Mouse (Mus musculus): Measurements from ENCODE around the gene Gtpbp3. TPM values are rescaled to one million over a fixed set of nuclear protein-coding genes. Genes with fewer than 3 reads are reported as not detected.
A peak's percentile ranks its signal among the peaks of the same experiment; 100 is the strongest.
"Not testable (repeated sequence)": the region's sequence is repeated elsewhere in the genome, so short reads cannot be mapped to it uniquely, and the experiment has no call there.

The Gtpbp3 gene
- polyA plus RNA-seq, 1 experiment from 2014 or later = 5.2 TPM

- Histone ChIP-seq H3K27ac (replicated peaks; ENCODE audit: low read depth, low read length) (no peak overlapping the region), H3K36me3 (ENCODE audit: control insufficient read depth, insufficient read depth, low read length) (no peaks in the 10 kb centered on the region), H3K4me1 (ENCODE audit: control insufficient read depth, insufficient read depth, low read length) (no peaks in the 10 kb centered on the region), H3K4me3 (replicated peaks; ENCODE audit: low read depth, low read length) (no peak overlapping the region), H3K9ac (replicated peaks; ENCODE audit: low read length) (no peak overlapping the region), H3K4me2 (ENCODE audit: low read length) (no peak overlapping the region), H3K9me3 (ENCODE audit: control insufficient read depth, low read length) (no peaks in the 10 kb centered on the region), H3K27me3 (ENCODE audit: control insufficient read depth, insufficient read depth, low read length) (no peaks in the 10 kb centered on the region; the same call in 1 of the 2 replicates)
- DNase-seq (no peak), ATAC-seq (ENCODE audit: low FRiP score, low TSS enrichment) (no peak)
- WGBS = 69% methylated on average over 5 of the region's 5 CpGs
These were observed 27.1 kb downstream of the Gtpbp3 start for GRCm38 (mm10) chr8:71515043-71515442.

DNA sequence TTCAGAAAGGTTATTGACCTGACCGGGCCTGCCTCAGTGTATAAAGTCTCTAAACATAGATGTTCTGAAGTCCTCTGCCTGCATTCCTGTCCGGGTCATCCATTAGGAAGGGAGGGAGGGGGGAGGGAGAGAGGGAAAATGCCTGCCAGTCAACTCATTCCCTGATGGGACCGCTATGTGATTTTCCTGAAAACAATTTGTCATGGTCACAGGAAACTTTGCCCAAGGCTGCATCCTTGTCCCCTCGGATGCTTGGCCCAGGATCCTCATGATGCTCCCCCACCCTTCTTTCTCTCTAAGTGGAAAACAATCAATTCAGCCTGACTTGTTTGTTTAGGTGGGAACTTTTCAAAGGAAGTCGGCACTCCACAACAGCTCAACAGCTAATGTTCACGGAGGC is 28.9 kb downstream of the Gtpbp3 start:
- Histone ChIP-seq H3K36me3 (ENCODE audit: control insufficient read depth, insufficient read depth, low read length) (no peaks in the 10 kb centered on the region), H3K4me3 (replicated peaks; ENCODE audit: low read depth, low read length) (no peak overlapping the region), H3K4me1 (ENCODE audit: control insufficient read depth, insufficient read depth, low read length) (no peaks in the 10 kb centered on the region), H3K4me2 (ENCODE audit: low read length) (no peak overlapping the region), H3K9me3 (ENCODE audit: control insufficient read depth, low read length) (no peaks in the 10 kb centered on the region), H3K27me3 (ENCODE audit: control insufficient read depth, insufficient read depth, low read length) (no peaks in the 10 kb centered on the region), H3K9ac (replicated peaks; ENCODE audit: low read length) (no peak overlapping the region; the same call in 1 of the 2 replicates), H3K27ac (replicated peaks; ENCODE audit: low read depth, low read length) (no peak overlapping the region)
- WGBS = 23% methylated on average over 6 of the region's 6 CpGs
- no peak for ATAC-seq (ENCODE audit: low FRiP score, low TSS enrichment)
- DNase-seq = no peak

GRCm38 (mm10) chr8:71519037-71519825 is 31.3 kb downstream of the Gtpbp3 start:
- not testable (repeated sequence) for H3K4me3 ChIP-seq (replicated peaks; ENCODE audit: low read depth, low read length); H3K4me1 ChIP-seq (ENCODE audit: control insufficient read depth, insufficient read depth, low read length); H3K9me3 ChIP-seq (ENCODE audit: control insufficient read depth, low read length); H3K9ac ChIP-seq (replicated peaks; ENCODE audit: low read length); H3K36me3 ChIP-seq (ENCODE audit: control insufficient read depth, insufficient read depth, low read length); H3K27ac ChIP-seq (replicated peaks; ENCODE audit: low read depth, low read length); H3K4me2 ChIP-seq (ENCODE audit: low read length); H3K27me3 ChIP-seq (ENCODE audit: control insufficient read depth, insufficient read depth, low read length); ATAC-seq (ENCODE audit: low FRiP score, low TSS enrichment)
- 47% methylated on average over 9 of the region's 10 CpGs for WGBS
- DNase-seq = peak; percentile 80

GRCm38 (mm10) chr8:71521634-71522033 is 33.7 kb downstream of the Gtpbp3 start:
- 3% methylated on average over 17 of the region's 17 CpGs for WGBS
- Histone ChIP-seq H3K27ac (replicated peaks; ENCODE audit: low read depth, low read length) (no peak overlapping the region), H3K36me3 (ENCODE audit: control insufficient read depth, insufficient read depth, low read length) (no peaks in the 10 kb centered on the region), H3K27me3 (ENCODE audit: control insufficient read depth, insufficient read depth, low read length) (peaks cover 20% of the 10 kb centered on the region), H3K9me3 (ENCODE audit: control insufficient read depth, low read length) (no peaks in the 10 kb centered on the region), H3K4me2 (ENCODE audit: low read length) (no peak overlapping the region), H3K4me3 (replicated peaks; ENCODE audit: low read depth, low read length) (no peak overlapping the region), H3K9ac (replicated peaks; ENCODE audit: low read length) (no peak overlapping the region), H3K4me1 (ENCODE audit: control insufficient read depth, insufficient read depth, low read length) (no peaks in the 10 kb centered on the region)
- ATAC-seq (ENCODE audit: low FRiP score, low TSS enrichment) (peak; percentile 75), DNase-seq (peak; percentile 93)

DNA sequence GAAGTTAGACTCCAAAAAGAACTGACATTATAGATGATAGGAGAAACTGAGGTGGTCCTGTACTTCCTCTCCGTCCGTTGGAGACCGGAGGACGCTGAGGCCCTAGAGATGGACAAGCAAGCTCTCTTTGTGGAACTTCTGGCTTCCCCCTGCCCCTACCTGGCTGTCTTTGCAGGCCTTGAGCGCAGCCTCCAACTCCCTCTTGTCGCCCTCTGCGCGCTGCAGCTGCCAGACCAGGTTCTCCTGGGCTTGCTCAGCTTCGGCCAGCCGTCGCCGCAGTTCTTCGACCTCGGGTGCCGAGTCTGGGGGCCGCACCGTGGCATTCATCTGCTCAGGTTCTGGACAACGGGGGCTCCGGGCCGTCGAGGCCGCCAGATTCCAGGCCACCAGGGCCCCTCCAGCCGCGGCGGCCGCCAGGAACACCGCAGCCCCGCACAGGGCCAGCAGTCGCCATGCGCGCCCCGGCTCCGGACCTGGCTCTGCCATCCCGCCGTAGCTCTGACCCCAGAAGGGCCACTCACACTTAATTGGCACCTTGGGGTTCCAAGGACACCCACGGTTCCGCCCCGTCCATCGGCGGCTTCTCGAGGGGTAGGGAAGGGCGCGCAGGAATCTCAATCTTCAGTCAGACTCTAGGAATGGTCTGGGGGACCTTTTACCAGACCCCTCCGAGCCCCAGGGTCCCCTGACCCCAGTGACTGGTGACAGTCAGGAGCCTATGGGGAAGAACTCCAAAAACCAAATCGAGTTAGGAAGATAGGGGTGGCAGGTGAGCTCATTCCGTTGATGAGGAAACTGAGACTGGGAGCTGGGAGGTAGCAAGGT is 37.5 kb downstream of the Gtpbp3 start, which contains the start of gene Ccdc194:
Gene Ccdc194, minus strand, starts transcription at position 486 of the 825 bp plus-strand sequence.
- ATAC-seq (ENCODE audit: low FRiP score, low TSS enrichment) = no peak
- no peaks in the 10 kb centered on the region for H3K9me3 ChIP-seq (ENCODE audit: control insufficient read depth, low read length)
- no peaks in the 10 kb centered on the region for H3K4me1 ChIP-seq (ENCODE audit: control insufficient read depth, insufficient read depth, low read length)
- H3K36me3 ChIP-seq (ENCODE audit: control insufficient read depth, insufficient read depth, low read length) = no peaks in the 10 kb centered on the region
- H3K4me3 ChIP-seq (replicated peaks; ENCODE audit: low read depth, low read length) = no peak within 1 kb of the TSS
- WGBS = 6% methylated on average over 46 of the region's 46 CpGs
- no peak within 1 kb of the TSS for H3K27ac ChIP-seq (replicated peaks; ENCODE audit: low read depth, low read length)
- H3K4me2 ChIP-seq (ENCODE audit: low read length) = no peak within 1 kb of the TSS
- H3K27me3 ChIP-seq (ENCODE audit: control insufficient read depth, insufficient read depth, low read length) = peaks cover 25% of the 10 kb centered on the region
- no peak for DNase-seq
- H3K9ac ChIP-seq (replicated peaks; ENCODE audit: low read length) = 0 out of 2 replicates have a peak within 1 kb of the TSS, but pooled peaks have one; percentile 9

DNA sequence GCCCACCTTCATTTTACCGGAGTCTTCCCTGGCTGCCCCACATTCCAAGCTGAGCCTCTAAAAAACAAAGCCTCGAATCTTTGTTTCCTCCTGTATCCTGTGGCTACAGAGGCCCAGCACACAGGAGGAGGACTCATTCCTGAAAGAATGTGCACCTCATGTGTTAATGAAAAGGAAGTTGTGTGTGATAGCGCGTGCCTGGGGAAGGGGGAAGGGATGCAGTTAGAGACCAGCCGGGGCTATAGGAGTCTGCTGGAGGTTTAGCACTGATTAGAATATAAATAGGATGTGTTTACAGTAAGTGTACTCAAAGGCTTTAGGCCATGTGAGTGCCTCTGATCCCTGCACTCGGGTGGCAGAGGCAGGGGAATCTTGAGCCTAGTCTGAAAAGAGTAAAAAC is 38.4 kb downstream of the Gtpbp3 start:
- no peak overlapping the region for H3K27ac ChIP-seq (replicated peaks; ENCODE audit: low read depth, low read length)
- no peaks in the 10 kb centered on the region for H3K36me3 ChIP-seq (ENCODE audit: control insufficient read depth, insufficient read depth, low read length)
- no peaks in the 10 kb centered on the region for H3K4me1 ChIP-seq (ENCODE audit: control insufficient read depth, insufficient read depth, low read length)
- H3K4me2 ChIP-seq (ENCODE audit: low read length) = no peak overlapping the region
- WGBS = 8% methylated on average over 6 of the region's 6 CpGs
- H3K9ac ChIP-seq (replicated peaks; ENCODE audit: low read length) = no peak overlapping the region
- no peak overlapping the region for H3K4me3 ChIP-seq (replicated peaks; ENCODE audit: low read depth, low read length)
- DNase-seq = no peak
- no peaks in the 10 kb centered on the region for H3K9me3 ChIP-seq (ENCODE audit: control insufficient read depth, low read length)
- H3K27me3 ChIP-seq (ENCODE audit: control insufficient read depth, insufficient read depth, low read length) = peaks cover 25% of the 10 kb centered on the region
- no peak for ATAC-seq (ENCODE audit: low FRiP score, low TSS enrichment)

GRCm38 (mm10) chr8:71527162-71527870 is 39.4 kb downstream of the Gtpbp3 start:
- no peak for DNase-seq
- no peaks in the 10 kb centered on the region for H3K9me3 ChIP-seq (ENCODE audit: control insufficient read depth, low read length)
- no peak overlapping the region for H3K9ac ChIP-seq (replicated peaks; ENCODE audit: low read length)
- H3K36me3 ChIP-seq (ENCODE audit: control insufficient read depth, insufficient read depth, low read length) = no peaks in the 10 kb centered on the region
- H3K4me1 ChIP-seq (ENCODE audit: control insufficient read depth, insufficient read depth, low read length) = no peaks in the 10 kb centered on the region
- no peak overlapping the region for H3K4me3 ChIP-seq (replicated peaks; ENCODE audit: low read depth, low read length)
- no peak for ATAC-seq (ENCODE audit: low FRiP score, low TSS enrichment)
- no peak overlapping the region for H3K27ac ChIP-seq (replicated peaks; ENCODE audit: low read depth, low read length)
- no peak overlapping the region for H3K4me2 ChIP-seq (ENCODE audit: low read length)
- 37% methylated on average over 3 of the region's 3 CpGs for WGBS
- peaks cover 25% of the 10 kb centered on the region for H3K27me3 ChIP-seq (ENCODE audit: control insufficient read depth, insufficient read depth, low read length)

GRCm38 (mm10) chr8:71528362-71529073 is 40.6 kb downstream of the Gtpbp3 start:
- ATAC-seq (ENCODE audit: low FRiP score, low TSS enrichment) = no peak
- peaks cover 25% of the 10 kb centered on the region for H3K27me3 ChIP-seq (ENCODE audit: control insufficient read depth, insufficient read depth, low read length)

More at GRCm38 (mm10) chr8:71528362-71529073, 40.6 kb downstream of the Gtpbp3 start:
- no peak for DNase-seq
- Histone ChIP-seq H3K9ac (replicated peaks; ENCODE audit: low read length) (no peak overlapping the region), H3K4me1 (ENCODE audit: control insufficient read depth, insufficient read depth, low read length) (no peaks in the 10 kb centered on the region), H3K27ac (replicated peaks; ENCODE audit: low read depth, low read length) (0 out of 2 replicates have a peak overlapping the region, but pooled peaks have one; percentile 28), H3K4me3 (replicated peaks; ENCODE audit: low read depth, low read length) (no peak overlapping the region), H3K9me3 (ENCODE audit: control insufficient read depth, low read length) (no peaks in the 10 kb centered on the region), H3K36me3 (ENCODE audit: control insufficient read depth, insufficient read depth, low read length) (no peaks in the 10 kb centered on the region), H3K4me2 (ENCODE audit: low read length) (no peak overlapping the region)
- WGBS = 87% methylated on average over 11 of the region's 11 CpGs
